Mouse (Mus musculus) adrenal gland, adult (tissue): ENCODE results near the gene Bpifb1.
A peak's percentile ranks its signal among the peaks of the same experiment; 100 is the strongest.
"Not testable (repeated sequence)": the region's sequence is repeated elsewhere in the genome, so short reads cannot be mapped to it uniquely, and the experiment has no call there.

Experiments used
- DNase-seq, 2 experiments: peaks; one replicate each; pipeline ENCODE4 v3.0.0; 2022 to 2023; ENCODE audit warnings: low spot score in 1 of 2; ENCODE audit not compliant: inconsistent age in 2 of 2

The Bpifb1 gene

DNA sequence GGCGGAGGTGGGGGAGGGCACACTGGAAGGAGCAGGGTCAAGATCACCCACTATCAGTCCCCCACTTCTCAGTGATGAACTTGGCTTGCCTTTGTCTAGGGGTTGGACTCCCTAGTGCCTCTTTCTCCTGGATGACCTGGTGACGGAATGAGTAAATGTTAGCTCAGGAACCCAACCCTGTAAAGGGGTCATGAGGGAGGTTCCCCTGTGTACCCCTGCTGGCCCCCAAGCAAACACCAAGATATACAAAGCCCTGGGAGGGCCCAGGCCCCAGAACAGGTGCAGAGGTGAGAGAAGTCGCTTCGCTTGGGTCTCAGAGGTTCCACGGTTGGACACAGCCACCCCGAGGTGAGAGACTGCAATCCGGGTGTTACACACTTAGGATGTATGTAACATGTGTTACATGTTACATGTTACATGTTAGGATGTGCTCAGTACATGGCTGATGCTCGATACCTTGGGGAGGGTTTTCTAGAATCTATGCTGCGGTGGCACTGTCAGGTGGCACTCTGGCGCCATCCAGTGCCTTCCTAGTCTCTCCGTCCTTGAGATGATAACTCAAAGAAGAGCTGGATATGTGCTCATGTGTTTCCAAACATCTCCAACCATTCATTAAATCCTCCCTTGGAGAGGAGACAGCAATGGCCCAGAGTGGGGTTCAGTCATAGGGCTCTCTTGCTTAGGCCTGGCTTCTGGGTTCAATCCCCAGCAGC is at the start of gene Bpifb1:
TSS of gene Bpifb1 (plus strand) at position 273 of the 713 bp plus-strand sequence.
- peak; percentile 10 to 22 for DNase-seq

DNA sequence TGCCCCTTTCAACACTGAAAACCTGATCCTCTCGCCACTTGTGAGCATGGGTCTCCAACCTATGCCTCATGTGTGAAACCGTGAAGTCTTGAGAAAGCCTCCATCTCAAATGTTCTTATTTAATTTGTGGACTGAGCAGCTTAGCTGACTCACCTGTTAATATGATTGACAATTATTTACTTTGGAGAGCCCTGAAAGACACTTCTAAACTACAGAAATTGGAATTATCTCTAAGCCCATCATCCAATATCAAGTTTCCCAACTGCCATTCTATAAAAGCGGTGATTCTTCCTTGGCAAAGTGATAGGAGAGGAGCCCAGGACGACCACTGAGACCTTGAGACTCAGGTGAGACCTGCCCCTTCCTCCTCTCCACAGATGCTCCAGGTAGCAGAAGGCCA is 48.0 kb upstream of the Bpifb1 start, which contains the start of gene Bpifa1:
TSS of gene Bpifa1 (plus strand) at position 301 of the 400 bp plus-strand sequence.
- DNase-seq: no peak

DNA sequence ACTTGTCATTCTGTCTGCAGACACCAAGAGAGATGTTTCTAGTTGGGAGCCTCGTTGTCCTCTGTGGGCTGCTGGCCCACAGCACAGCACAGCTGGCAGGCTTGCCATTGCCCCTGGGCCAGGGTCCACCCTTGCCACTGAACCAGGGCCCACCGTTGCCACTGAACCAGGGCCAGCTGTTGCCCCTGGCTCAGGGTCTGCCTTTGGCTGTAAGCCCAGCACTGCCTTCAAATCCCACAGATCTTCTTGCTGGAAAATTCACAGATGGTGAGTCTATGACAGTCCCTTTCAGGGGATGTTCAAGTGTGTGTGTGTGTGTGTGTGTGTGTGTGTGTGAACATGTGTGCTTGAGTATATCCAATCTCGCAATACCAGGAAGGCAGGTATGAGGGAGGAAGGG is 46.9 kb upstream of the Bpifb1 start:
- no peak for DNase-seq

DNA sequence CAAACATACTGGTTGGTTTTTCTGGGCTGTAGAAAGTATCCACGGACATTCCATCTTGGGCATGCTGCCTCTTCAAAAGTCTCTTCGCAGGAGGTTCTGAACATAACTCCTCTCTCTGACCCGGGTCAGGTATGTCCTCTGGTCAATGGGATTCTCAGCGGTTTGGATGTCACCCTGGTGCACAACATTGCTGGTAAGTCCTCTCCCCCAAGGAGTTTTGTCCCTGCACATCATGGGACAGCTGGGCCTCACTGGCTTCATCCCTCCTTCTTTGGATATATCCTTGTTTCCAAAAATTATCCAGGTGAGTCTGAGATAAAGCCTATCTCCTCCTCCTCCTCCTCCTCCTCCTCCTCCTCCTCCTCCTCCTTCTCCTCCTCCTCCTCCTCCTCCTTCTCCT is 43.1 kb upstream of the Bpifb1 start:
- DNase-seq: no peak

DNA sequence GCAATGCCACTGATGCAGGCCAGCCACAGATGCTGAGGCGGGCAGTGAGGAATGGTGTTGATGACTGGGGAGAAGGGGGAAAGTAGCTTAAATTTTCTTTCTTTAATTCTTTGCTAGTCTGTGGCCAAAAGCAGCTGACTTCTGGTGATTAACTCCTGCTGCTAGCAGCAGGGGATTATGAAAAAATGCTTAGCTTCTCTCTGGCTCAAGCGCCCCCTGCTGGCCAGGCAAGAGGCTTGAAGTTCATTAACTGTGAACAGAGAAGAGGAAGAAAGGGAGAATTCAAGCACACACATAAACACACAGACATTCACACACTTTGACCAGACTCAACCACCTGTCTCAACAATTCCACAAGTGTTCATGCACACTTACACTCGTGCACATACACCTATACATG is 32.2 kb upstream of the Bpifb1 start:
- DNase-seq: peak; percentile 22 to 64

DNA sequence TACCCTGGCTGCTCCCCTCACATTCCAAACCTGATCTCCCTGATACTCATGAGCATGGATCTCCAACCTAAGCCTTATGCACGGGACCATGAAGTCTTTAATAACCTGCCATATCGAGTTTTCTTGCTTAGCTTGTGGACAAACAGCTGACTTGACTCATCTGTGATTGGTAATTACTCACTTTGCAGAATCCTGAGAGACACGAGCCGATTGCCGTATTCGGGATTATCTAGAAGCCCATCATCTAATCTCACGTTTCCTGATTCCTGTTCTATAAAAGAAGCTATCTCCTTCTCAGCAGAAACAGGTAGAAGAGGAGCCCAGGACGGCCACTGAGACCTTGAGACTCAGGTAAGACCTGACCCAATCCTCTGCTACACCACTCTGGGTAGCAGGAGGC is 28.3 kb upstream of the Bpifb1 start, which contains the start of gene Bpifa5:
TSS of gene Bpifa5 (plus strand) at position 301 of the 400 bp plus-strand sequence.
- DNase-seq: no peak

DNA sequence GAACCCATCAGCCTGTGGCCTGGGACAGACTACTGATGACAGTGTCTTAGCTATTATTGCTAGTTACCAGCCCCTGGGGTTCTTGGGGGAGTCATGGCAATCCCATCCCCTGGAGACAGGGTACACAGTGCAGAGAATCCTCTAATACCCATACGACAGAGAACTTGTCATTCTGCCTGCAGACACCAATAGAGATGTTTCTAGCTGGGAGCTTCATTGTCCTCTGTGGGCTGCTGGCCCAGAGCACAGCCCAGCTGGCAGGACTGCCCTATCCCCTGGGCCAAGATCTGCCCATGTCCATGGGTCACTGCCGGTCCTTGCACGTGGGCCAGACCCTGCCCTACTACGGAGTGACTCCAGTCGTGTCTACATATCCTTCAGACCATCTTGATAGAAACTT is 27.3 kb upstream of the Bpifb1 start:
- DNase-seq: no peak

DNA sequence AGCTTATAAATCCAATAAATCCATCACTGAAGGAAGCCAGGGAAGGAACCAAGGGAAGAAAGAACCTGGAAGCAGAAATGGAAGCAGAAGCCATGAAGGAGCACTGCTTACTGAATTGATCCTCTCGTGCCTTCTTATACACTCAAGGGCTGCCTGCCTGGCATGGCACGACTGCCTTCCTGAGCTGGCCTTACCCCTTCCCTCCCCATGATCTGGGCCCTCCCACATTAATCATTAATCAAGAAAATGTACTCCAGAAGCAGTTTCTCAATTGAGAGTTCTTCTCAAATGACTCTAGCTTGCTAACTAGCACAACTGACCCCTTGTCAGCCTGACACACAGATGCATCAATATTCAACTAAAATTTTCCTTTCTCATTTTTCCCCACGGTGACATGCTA is 21.4 kb upstream of the Bpifb1 start:
- no peak for DNase-seq

DNA sequence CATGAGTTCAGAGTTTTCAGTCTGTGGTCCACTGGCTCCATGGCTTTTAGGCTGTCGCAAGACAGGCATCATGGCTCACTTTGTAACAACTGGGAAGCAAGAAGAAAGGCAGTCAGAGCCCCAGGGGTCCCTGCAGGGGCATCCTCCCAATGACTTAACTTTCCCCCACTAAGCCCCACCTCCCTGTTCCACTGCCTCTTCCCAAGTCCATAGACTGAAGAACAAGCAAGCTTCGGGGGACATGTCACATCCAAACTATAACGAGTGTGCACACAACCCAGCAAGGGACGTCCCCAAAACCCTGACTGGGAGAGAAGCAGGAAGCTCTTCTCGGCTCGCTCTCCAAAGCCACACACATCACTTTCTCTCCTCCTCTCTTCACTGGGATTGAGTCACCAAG is 19.0 kb upstream of the Bpifb1 start:
- no peak for DNase-seq

DNA sequence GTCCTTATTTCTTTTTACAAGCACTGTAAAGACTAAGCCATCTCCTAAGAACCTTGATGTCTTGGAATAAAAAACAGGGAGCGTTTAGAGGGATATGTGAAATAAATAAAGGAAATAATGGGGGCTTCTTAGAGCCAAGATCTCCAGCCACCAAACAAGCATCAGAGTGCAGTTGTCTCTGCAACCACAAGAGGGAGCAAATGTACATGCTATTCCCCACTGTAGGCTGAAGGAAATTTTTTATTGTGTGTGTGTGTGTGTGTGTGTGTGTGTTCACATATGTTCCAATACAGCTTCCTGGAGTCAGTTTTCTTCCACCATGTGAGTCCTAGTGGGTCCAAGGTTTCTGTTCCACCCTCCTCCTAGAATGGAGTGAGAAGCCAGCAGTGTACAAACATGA is 17.3 kb upstream of the Bpifb1 start:
- peak in 1 of 2 experiments; percentile 59 for DNase-seq

DNA sequence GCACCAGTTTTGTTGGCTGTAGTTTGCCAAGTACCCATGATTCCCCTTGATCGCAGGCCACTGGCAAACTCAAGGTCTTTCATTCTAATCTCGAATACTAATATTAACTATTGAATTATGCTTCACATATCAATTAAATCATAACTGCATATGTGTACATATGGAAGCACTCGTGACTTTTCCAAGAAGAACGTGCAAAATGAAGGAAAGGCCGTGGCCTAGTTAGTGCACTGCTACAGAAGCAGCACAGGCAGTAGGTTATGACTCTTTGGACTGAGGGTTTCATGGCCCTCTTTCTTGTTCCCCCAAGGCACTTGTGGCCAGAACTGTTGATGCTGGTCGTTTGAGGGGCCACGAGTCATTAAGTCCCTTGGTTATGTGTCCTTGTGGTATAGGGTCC is 8.7 kb upstream of the Bpifb1 start:
- not testable (repeated sequence) for DNase-seq

DNA sequence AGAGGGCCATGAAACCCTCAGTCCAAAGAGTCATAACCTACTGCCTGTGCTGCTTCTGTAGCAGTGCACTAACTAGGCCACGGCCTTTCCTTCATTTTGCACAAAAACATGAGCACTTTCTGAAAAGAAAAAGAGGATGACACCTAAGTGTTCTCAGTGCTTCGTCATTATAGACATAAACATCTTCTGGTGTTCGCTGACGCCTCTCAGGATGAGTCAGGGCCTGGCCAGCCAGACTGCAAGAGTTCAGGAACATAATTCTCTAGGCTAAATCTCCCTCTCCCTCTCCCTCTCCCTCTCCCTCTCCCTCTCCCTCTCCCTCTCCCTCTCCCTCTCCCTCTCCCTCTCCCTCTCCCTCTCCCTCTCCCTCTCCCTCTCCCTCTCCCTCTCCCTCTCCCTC is 7.6 kb upstream of the Bpifb1 start:
- DNase-seq: not testable (repeated sequence)

DNA sequence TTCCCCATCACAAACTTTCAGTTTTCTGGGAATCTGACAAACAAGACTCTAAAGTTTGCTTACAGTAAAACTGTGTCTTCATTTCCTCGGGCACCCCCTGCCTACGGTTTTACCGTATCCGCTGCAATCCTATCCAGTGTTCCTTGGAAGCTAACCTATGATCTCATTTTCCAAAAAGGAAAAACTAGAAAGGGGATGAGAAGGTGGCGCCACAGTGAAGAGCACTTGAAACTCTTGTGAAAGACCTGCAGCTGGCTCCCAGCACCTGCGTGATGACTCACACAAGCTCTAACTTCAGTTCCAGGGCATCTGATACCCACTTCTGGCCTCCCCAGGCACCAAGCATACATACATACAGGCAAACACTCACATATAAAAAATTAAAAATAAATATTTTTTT is 5.3 kb upstream of the Bpifb1 start:
- no peak for DNase-seq

DNA sequence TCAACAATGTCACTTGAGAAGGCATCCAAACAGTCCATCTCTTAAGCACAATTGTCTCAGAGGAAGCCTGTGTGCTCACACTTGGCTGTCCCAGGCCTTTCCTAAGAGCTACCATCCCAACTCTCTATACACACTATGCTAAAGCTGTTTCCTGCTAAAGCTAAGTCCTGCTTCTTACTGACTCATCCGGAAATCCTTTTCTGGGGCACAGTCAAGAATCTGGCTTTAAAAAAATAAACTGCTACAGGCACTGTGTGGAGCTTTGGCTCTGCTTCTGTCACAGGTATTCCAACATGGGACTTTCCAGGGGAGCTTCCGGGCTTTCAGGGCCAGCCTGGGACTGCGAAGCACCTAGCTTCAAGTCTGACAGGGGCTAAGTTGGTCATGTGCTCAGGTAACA is 4.9 kb upstream of the Bpifb1 start:
- no peak for DNase-seq

DNA sequence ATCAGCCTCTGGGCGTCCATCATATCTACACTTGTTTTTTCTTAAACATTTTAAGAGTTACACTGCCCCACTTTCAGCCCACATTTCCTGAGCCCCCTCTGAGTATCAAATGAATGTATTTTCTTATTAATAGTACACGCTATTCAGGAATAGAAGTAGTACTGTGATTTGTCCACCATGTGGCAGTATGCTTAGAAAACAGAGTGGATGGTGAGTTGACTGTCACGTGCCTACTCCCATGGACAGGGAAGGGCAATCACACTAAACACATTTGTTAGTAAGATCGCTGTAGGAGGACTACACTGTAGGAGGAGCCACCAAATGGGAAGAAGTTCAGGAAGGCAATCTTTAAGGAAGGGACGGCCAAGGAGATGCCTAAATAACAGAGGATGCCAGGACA is 3.1 kb upstream of the Bpifb1 start:
- peak; percentile 8 to 73 for DNase-seq

DNA sequence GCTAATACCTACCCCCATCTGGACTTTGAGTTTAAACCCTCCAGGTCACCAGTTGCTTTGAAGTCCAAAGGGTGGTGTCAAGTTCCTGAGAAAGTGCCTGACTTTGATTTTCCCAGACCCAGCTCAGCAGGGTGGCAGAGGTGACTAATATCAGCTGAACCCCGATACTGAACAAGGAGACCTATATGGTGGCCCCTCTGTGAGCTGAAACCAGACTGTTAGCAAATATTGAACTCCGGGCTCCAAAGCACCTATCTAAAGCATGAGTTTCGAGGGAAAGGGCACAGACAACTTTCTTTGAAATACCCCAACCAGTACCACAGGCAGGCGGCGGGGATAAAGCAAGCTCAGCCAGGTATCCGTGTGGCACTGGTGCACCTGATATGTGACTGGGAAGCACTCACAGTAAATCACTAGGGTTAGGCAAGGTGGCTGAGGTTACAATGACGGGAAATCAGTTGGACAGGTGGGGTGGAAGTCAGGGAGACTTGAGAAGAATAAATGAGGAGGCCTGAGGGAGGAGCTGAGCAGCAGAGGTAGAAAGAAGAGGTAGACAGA is 662 bp upstream of the Bpifb1 start:
- DNase-seq: no peak

DNA sequence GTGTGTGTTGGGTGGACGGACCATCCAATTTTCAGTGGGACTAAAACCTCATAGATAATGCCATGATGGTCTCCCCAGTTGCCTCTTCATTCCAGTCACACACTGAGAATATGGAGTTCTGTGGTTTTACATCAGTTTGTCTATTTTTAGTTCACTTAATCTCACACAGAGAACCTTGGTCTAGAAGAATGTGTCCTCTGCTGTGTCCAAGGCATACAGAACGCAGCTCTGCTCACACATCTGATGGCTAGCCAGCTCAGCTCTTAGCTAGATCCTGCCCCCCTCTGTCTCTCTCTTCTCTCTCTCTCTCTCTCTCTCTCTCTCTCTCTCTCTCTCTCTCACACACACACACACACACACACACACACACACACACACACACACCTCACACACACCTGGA is 1.5 kb downstream of the Bpifb1 start:
- DNase-seq: peak; percentile 39 to 40

DNA sequence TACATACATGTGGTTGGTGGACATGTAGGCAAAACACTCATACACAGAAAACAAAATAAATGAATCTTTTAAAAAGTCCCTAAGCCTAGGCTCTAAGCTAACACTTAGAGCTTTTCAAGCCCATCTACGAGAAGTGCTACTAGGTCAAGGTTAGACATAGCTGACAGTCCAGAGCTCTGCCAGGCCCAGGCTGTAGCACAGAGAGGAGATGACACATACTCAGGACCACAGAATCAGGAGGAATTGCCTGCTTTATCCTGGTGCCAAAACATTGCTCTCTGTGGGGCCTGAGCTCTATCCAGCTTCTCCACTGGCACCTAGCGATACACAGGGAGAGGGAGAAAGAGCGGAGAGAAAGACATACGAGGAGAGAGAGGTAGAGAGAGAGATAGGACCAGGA is 2.5 kb downstream of the Bpifb1 start:
- peak; percentile 54 to 70 for DNase-seq

DNA sequence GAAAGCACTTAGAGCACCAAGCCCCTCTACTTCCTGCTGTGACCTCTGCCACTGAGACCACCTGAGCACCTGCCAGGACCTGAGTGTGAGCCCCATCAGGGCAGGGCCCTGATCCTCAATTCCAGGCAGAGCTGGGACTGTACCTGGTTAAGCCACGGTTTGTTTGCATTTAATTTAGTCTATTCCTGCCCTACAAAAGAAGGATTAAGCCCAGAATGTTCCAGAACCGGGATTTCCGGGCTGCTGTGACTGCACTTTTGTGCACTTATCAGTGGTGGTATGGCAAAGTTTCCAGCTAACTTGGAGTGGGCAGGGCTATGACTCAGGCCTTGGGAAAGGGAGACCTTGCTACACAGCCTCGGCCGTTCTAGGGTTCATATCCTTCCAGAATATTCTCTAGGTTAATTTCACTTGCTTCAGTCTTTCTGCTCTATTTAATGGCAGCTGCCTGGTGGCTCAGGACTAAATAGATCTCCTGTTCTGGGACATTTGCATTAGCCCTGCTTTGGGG is 3.4 kb downstream of the Bpifb1 start:
- peak; percentile 69 to 80 for DNase-seq

DNA sequence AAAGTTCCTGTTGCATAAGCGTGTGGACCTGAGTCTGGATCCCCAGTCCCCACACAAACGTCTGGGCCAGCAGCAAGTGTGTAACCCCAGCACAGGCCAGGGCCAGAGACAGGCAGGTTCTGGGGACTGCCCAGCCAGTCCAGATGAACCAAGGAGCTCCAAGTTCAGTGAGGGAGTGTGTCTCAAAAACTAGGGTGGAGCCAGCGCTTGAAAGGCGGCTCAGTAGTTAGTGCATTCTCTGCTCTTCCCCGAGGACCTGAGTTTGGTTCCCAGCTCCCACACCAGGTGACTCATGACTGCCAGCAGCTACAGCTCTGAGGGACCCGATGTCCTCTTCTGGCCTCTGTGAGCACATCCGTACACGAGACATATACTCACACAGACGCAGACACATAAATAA is 6.4 kb downstream of the Bpifb1 start:
- no peak for DNase-seq

DNA sequence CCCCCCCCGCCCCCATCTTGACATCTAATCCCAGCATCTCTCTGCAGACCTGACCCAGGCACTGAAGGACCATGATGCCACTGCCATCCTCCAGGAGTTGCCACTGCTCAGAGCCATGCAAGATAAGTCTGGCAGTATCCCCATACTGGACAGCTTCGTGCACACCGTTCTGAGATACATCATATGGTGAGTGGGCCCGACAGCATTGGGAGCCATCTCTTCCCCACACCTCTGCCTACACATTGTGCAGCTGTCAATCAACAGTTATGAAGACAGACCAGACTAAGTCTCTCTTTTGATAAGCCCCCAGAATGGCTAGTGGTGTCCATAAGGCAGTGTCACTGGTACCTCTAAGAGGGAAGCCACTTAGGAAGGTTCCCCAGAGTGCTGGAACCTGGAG is 14.0 kb downstream of the Bpifb1 start:
- DNase-seq: no peak

DNA sequence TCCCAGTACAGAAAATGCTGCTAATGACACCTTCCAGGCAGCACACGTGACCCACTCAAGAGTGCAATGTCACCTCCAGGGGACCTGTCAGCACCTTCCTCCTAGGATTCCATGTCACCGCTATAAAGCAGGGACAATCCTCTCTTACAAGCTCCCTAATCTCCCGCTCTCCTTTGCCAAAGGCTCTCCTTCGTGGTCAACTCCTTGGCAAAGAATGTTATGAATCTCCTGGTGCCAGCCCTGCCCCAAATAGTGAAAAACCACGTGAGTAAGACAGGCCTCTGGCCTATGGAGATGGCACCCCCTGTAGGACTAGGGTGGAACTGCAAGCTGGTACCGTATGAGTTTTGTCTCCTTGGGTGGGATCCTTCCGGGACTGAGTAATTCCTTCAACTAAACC is 16.3 kb downstream of the Bpifb1 start:
- peak; percentile 66 to 86 for DNase-seq

DNA sequence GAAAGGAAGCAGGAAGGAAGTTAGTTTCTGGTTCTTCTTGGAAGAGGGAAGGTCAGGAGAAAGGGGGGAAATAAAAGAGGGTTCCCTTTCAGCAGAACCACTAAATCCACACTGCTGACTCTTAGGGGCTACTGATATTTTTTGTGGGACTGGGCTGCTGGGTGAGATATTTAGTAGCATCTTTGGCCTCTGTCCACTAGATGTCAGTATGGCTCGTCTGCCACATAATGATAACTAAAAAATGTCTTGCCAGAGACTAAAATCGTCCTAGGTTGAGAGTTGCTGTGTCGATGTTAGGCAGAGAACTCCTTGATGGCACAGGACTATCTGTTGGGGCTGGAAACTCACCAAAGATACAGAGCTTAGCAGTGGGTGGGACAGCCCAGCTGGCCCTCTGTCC is 18.5 kb downstream of the Bpifb1 start:
- DNase-seq: peak in 1 of 2 experiments; percentile 66
